Mouse (Mus musculus) E14TG2a.4 (cell line): ENCODE measurements around the gene Slc16a13.

Source experiments
- CTCF ChIP-seq: conservative IDR thresholded peaks from 2 replicates; pipeline ENCODE4 v1.5.1; 2014; ENCODE audit warnings: low read length
- NANOG ChIP-seq: IDR thresholded peaks from 2 replicates; pipeline ENCODE4 v1.6.1; 2014; ENCODE audit warnings: borderline replicate concordance, low read length, mixed read lengths
- POU5F1 ChIP-seq: IDR thresholded peaks from 2 replicates; pipeline ENCODE4 v1.6.1; 2014; ENCODE audit warnings: low read length, borderline replicate concordance

DNA sequence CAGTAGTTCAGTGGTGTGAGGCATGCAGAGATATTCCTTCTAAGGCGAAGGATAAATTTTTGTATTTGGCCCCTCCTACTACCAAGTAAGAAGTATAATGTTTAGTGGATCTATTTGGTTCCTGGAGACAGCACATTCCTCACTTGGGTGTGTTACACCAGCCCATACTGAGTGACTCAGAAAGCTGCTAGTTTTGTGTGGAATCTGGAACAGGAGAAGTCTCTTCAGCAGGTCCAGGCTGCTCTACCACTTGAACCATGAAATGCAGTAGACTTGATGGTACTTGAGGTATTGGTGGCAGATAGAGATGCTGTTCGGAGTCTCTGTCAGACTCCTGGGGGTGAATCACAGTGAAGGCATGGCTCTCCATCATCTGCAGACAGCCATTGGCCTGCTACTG, 10.2 kb downstream of the Slc16a13 start:
- TF ChIP-seq CTCF (no peak), POU5F1 (no peak), NANOG (no peak)
